Mouse (Mus musculus) adrenal gland, postnatal 14 days (tissue): ENCODE data around the gene 4931406P16Rik. TPM values are rescaled to one million over a fixed set of nuclear protein-coding genes. Genes with fewer than 3 reads are reported as not detected.

ENCODE experiments used
- DNase-seq: peaks from one replicate; pipeline ENCODE4 v3.0.0; 2021; ENCODE audit warnings: mixed read lengths
- total RNA-seq: library from RNA; stranded (reverse); gene quantifications from 2 replicates; pipeline ENCODE4 v1.2.3, GENCODE M21; 2021

Gene 4931406P16Rik
- total RNA-seq, 1 experiment from 2014 or later = 103 TPM

DNA sequence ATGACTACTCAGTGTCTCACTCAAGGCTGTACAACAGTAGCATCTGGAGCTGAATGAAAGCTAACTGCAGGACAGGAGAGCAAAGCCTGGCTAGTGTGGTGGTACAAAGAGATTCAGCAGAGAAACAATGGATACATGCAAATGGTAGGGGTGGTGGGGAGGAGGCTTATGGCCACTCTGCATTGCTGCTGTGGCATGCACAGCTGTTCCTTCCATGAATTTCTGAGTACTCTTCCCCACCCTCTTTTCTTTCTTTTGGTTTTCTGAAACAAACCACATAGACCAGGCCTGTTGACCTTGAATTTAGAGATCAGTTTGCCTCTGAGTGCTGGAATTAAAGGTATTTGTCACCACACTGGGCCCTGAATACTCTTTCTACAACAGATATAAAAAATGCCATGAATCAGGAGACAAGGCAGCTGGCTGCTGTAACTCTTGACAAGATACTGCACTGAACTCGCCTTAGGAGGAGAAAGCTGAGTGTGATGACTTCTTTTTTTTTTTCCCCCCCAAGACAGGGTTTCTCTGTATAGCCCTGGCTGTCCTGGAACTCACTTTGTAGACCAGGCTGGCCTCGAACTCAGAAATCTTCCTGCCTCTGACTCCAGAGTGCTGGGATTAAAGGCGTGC, 66.4 kb downstream of the 4931406P16Rik start:
- no peak for DNase-seq

DNA sequence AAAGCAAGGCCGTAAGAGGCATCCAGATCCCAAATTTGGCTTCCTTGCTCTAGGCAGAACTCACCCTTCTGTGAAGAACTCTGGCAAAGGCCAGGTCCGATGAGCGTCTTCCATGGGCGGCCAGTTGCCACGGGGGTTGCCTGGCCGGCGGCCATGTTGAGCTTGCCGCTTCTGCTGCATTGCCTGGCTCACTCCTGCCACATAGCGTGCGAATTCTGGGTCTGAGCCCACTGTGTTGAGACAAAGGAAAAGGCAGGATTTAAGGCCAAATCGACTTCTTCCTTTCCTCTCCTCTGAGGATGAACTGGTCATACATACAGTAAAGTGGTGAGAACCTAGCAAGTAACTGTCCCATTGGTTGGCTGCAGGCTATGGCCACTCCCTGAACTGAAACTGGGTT, 71.2 kb downstream of the 4931406P16Rik start:
- DNase-seq = no peak

DNA sequence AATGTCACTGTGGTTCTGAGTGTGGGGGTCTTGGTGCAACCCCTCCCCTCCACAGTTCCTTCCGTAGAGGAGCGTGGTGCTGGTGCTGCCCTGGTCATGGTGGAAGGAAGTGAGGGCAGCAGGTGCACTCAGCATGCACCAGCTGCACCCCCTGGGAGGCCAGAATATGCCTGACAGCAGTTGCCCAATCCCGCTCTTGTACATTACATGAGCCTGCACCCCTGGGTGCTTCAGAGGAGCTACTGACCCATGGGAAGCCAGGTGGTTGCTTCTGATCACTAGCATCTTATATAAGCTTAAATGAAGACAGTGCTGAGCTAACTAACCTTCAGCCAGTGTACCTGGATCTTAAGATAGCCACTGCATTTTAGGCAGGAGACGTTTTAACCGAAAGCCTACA, 75.3 kb downstream of the 4931406P16Rik start:
- DNase-seq = no peak

DNA sequence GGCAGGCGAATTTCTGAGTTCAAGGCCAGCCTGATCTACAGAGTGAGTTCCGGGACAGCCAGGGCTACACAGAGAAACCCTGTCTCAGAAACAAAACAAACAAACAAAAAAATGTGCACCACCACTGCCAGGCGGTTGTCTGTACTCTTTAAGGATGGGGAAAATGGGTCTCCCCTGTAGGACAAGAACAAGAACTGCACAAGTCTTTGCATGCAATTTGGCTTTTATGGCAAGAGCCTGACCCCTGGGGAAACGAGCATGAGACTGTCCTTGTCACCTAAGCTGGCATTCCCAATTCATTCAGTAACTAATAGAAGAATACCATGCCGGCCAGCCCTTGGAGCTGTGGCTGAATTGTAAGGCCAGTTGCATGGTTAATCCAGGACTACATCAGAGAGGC, 77.7 kb downstream of the 4931406P16Rik start:
- no peak for DNase-seq

DNA sequence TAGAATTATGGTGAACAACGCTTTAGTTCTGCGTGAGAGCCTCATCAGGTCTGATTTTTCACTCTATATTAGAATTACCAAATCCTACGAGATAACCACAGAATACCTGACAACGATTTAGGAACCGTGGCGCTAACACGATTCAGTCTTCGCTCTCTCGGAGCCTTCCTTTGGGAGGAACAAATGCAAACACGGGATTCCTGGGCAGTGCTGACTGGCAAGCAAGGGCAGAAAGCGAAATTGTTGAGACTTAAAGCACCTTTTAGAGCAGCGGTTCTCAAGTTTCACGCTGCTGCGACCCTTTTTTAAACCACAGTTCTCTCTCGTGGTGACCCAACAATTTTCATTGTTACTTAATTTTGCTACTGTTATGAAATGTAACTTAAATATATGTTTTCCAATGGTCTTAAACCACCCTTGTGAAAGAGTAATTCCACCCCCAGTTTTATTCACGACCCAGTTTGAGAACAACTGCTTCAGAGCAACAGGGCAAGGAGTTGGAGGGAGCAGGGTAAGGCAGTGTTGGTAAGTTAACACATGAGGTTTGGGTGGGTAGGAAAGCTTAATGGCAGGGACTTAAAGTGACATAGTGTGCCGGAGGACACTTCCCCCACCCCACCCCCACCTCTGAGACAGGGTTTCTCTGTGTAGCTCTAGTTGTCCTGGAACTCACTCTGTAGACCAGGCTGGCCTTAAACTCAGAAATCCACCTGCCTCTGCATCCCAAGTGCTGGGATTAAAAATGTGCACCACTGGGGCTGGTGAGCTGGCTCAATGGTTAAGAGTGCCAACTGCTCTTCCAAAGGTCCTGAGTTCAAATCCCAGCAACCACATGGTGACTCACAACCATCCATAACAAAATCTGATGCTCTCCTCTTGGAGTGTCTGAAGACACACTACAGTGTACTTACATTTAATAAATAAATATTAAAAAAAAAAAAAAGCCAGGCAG, 78.5 kb downstream of the 4931406P16Rik start:
- DNase-seq = no peak

DNA sequence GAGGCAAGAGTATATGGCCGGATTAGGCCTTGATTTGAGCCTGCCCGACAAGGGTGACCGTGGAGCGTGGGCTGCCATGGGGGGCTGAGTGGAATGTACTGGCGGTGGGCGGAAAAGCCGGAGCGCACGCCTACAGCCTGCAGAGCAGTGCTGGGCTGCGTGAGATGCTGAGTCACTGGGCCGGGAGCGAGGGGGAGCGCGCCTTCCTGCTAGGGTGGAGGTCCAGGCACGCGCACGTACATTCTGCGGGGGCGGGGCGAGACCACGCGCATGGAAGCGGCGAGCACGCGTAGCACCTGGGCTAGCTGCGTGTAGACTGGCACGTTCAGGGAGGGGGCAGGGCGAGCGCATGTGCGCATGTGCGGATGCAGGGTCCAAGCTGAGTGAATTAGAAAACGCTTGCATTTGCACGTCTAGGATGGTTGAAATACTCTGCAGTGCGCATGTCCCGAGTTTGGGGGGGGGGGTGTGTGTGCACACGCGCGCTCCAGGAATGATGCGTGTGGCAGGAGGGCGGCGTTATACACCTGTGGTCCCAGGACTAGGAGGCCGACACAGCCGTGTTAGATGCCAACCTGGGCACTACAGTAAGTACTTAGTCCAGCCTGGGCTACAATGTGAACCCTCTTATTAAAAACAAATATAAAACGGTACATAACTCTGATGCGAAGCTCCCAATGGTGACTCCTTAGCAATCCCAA, 79.3 kb downstream of the 4931406P16Rik start:
- DNase-seq = peak; percentile 100

DNA sequence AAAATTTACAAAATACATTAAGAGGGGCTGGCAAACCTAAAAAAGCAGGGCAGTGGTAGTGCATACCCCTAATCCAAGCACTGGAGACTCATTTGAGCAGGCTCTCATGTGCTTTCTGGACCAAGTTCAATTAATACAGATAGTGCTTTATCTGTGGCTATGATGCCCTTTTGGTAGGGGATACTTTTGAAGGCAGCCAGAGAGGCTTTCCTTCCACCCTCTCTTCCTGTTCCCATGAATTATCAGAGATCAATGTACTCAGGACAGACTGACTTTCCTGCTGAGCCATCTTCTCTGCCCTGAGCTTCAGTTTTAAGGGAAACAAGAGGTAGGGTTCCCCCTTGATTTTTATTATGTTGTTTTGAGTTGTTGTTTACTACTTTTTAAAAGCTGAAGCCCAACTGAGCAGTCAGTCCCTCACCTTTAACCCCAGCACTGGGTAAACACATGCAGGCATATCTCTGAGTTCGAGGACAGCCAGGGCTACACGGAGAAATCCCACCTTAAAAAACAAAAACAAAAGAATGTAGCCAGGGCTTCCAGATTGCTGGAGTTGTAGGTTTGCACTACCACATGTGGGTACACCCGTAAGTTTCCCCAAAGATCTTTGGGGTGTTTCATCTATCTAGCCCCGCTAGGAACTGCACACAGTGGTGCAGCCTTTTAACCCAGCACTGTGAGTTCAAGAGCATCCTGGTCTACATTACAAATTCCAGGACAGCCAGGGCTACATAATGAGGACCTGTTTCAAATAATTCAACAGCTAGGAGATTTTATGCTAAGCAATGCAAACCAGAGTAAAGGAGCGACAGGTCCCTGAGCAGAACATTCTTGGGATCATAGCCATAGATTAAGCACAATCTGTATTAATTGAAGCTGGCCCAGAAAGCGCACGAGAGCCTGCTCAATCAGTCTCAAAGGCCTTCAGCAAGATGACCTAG, 80.3 kb downstream of the 4931406P16Rik start:
- no peak for DNase-seq

DNA sequence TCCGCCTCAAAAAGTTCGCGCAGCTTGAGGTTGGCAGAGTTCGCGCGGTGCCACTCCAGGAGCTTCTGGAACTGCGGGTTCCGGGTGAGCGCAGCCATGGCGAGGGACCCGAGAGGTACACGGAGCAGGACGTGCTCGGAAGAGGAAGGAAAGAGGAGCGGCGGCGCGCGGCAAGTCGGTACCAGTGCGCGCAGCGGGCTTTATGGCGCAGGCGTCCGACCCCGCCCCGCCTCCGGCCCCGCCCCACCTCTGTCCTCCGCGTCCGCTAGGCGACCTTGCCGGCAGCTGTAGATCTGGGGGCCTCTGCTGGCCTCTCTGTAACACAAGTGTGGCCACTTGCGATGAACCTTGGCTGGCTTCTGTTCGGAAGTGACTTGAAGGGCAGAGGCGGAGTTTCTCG, 83.2 kb downstream of the 4931406P16Rik start, which contains the start of gene Gpi1:
Gene Gpi1, minus strand, starts transcription at position 221 of the 400 bp plus-strand sequence.
- DNase-seq = peak; percentile 92

DNA sequence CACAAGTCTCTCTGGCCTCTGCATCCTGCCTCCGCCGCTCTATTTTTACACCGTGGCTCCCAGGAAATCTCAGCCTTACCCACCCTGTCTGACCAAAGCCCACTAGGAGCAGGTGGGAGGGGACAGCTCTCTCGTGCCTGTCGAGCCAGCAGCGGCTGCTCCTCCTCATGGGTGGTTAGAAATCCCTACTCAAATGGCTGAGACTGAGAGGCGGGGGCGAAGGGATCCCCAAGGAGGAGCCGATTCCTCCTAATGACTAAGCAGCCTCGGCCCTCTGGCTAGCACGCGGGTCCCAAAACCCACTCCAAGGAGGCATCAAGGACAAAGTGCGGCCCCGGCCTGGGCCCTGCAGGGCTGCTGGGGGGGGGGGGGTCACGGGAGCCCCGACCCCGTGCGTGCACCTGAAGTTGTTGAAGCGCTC, 83.7 kb downstream of the 4931406P16Rik start:
- peak; percentile 70 for DNase-seq

DNA sequence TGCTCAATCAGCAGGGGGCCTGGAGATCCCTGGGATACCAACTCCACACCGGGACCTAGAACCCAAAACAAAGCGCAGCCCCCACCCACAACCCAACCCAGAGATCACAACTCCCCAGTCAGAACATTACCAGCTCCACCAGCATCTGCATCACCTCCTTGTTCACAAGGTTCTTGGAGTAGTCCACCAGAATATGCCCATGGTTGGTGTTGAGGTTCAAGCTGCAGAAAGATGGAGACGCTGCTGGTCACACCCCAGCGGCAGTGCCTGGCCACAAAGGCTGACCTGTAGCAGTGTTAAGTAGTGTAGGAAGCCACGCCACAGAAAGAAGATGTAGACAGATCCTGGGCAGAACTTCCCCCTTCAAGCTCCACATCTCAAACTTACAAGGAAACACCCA, 84.2 kb downstream of the 4931406P16Rik start:
- DNase-seq = no peak

DNA sequence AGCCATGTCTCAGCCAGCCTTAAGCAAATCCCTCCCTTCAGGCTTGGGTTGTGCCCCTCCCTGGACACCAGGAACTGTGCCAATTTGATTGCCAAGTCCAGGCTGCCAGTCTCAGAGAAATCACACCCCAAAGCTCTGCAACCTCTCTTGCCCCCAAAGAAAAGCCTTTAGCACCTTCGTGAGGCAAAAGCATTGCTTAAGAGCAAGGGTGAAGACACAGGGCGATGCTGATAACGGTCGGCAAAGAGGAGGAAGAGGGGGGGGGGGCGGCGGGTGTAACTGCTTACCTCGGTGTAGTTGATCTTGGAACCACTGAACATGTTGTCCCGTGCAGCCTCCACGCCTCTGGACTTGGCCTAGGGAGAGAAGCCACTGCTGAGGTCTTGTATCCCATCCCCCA, 84.7 kb downstream of the 4931406P16Rik start:
- DNase-seq = peak; percentile 66

DNA sequence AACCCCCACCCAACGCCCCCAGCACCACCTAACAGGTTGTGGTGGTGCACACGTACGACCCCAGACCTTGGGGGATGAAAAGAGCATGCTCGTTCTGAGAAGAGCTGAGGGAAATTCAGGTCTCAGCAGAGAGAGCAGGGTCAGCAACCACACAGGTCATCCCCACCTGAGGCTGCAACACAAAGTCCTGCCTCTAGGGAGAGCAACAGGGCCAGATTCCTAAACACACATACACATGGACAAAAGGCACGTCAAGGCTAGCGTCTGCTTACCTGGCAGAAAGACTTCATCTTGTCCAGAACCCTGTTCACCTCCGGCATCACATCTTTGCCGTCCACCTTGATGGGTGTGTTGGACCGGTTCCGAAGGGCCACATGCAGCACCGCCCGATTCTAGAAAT, 86.5 kb downstream of the 4931406P16Rik start:
- DNase-seq = no peak

DNA sequence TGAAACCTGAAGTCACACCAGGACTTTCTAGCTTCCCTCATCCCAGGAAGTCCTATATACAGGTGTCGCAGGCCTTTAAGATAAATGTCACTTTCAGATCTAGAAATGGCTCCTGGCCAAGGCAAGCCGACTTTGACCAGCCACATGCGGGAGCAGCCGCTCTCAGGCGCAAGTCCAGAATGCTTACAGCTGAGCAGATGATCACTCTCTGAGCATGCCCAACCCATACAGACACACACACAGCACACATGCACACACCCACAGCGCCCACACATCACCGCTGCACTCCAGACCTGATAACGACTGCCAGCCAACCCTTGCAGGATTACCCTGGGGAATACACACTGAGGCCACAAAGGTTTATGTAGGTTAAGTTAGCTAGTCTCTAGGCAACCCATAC, 87.3 kb downstream of the 4931406P16Rik start:
- DNase-seq = no peak

DNA sequence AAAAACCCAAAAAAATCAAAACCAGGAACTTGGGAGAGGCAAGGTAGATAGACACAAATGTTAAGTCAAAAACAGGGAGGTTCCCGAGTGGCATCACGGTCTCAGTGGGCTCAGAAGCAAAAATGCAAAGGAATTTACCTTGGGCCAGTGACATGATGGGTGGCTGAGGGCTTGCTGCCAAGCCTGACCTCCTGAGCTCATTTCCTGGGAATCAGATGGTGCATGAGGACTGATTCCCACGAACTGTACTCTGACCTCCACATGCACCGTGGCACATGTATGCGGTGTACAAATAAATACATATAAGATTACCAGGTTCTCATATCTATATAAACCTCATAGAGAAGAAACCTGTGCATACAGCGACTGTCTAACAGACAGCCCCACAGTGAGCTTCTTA, 89.0 kb downstream of the 4931406P16Rik start:
- DNase-seq = no peak

DNA sequence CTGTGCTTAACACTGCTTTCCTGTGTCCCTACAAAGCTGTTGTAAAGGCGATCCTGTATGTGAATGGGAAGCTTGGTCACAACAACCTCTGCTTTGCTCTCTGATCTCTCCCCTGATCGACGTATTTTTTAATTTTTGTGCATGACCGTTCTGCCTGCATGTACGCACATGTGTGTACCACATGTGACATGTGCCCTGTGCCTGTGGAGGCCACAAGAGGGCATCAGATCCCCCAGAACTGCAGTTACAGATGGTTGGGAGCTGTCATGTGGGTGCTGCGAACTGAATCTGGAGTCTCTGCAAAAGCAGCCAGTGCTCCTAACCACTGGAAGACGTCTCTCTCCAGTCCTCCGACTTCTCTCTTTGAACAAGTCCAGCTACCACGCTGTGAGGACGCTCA, 91.0 kb downstream of the 4931406P16Rik start:
- DNase-seq = no peak

DNA sequence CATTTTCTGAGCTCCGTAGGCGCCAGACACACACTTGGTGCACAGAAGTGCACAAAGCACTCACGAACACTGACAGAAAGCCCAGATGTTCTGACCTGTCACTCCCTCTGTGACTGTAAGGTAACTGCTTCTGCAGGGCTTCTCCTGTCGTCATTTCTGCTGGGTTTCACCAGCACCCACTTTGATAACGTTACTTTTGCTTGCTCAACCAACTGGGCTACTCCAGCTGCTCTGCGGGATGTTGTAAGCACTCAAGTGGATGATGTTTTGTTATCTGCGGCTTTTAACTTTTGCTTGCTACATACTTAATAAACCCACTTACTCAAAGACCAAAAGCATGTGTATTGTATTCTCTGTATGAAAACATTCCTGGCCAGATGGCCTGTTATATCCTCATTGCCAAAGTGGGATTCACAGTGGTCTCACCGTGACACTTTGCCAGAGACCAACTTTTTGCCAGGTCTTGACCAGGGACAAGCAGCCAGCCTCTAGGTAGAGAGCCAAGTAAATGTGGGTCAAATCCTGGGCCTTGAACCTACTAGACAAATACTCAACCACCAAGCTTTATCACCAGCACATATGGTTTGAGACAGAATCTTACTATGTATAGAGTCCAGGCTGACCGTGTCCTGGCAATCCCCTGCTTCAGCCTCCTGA, 91.6 kb downstream of the 4931406P16Rik start:
- no peak for DNase-seq

DNA sequence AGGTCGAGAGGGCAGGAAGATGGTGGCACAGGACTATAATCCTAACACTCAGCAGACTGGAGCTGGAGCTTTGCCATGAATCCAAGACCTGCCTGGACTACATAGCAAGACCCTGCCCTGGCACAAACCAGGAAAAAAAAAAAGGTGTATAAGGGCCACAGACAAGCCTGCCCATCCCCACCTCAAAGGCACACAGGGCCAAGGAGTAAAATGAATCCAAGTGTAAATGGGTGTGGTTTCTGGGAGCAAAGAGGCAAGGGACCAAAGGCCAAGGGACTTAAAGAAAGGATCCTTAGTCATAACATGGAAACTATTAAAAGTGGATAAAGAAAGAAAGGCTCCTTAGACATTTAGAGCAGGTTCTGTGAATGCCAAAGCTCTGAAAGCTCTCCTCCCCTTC, 94.9 kb downstream of the 4931406P16Rik start:
- DNase-seq = no peak

DNA sequence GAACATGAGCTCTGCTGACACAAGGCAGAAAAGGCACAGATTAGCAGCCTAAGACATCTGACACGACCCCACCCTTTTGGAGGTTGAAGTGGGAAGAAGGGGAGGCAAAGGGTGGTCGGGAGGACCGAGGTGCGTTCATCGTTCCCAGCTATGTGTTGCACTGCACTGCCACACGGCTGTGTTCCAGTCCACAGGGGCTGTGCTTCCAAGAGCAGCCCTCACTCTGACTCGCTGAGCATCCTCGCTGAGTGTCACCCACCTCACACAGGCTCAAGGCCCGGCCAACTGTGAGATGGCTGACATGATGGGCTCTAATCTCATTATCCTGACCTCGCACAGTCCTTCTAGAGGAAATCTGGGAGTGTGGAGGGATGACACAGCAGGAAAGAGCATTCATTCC, 96.9 kb downstream of the 4931406P16Rik start:
- DNase-seq = no peak

DNA sequence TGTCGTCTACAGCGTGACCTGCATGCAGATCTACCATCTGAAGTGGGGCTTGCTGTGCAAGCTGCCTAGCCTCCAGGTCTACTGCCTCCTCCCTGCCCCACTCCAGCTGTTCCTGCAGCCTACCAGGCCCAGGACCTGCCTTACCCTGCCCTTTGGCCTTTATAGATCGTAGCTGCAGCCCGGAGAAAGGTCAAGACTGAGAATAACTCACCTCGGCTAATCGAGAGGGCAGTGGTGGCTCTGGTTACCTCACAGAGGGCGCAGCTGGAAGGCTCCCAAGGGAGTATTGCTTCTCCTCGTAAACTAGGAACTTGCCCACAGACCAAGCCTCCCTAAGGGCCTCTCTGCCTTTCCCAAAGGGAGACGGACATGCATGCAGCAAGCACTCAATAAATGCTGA, 97.9 kb downstream of the 4931406P16Rik start:
- peak; percentile 40 for DNase-seq

DNA sequence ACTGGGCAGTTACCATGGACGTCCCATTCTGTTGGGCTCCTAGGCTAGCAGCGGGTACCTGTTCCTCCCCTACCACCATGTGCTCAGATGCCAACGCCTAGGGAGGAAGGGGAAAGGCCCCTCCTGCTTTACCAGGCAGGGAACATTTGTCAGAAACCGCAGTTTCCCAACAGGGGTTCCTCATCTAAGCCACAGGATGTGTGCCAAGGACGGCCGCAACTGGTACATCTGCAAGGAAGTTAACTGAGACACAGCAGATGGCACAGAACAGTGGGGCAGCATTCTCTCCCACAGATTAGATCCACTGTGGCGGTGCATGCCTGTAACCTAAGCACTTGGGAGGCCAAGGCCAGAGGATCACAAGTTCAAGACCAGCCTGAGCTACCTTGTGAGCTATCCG, 98.7 kb downstream of the 4931406P16Rik start:
- DNase-seq = no peak

DNA sequence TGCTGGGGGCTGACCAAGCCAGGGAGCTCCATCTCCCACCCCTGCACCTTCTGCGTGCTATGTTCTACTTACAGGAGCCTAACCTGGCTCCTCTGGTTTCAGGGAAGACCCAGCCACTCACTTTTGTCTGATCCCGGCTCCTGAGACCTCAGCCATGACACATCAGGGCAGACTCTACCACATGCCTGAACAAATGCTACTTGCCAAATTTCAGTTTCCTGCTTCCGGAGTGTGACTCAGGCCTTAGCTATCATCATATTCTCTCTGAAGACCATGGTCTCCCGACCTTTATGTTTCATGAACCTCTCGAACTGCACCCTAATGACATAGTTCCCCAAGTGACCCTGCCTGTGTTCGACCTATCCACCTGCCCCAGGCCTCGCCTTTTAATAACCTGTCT, 100.1 kb downstream of the 4931406P16Rik start:
- DNase-seq = no peak
